Mouse (Mus musculus): Measurements from ENCODE around the gene Otx2. TPM values are rescaled to one million over a fixed set of nuclear protein-coding genes. Genes with fewer than 3 reads are reported as not detected.
A peak's percentile ranks its signal among the peaks of the same experiment; 100 is the strongest.

Otx2 gene
- polyA plus RNA-seq, 1 experiment from 2014 or later = not detected

- Histone ChIP-seq H3K27me3 (peaks cover 100% of the 10 kb centered on the region), H3K27ac (replicated peaks) (no peak overlapping the region), H3K9me3 (no peaks in the 10 kb centered on the region), H3K4me2 (no peak overlapping the region), H3K4me3 (no peak overlapping the region), H3K4me1 (replicated peaks) (peaks cover 4% of the 10 kb centered on the region), H3K9ac (no peak overlapping the region), H3K36me3 (no peaks in the 10 kb centered on the region)
- no peak for ATAC-seq (ENCODE audit: low read depth)
- 77% methylated on average over 6 of the region's 6 CpGs for WGBS
Observed at GRCm38 (mm10) chr14:48657241-48657640, 16.4 kb downstream of the Otx2 start.

GRCm38 (mm10) chr14:48656711-48657110 lies 16.9 kb downstream of the Otx2 start:
- Histone ChIP-seq H3K9ac (no peak overlapping the region), H3K4me2 (no peak overlapping the region), H3K27me3 (peaks cover 100% of the 10 kb centered on the region), H3K4me1 (replicated peaks) (0 out of 2 replicates have a peak, but pooled peaks cover under 1% of the 10 kb centered on the region), H3K36me3 (no peaks in the 10 kb centered on the region), H3K4me3 (no peak overlapping the region), H3K27ac (replicated peaks) (no peak overlapping the region), H3K9me3 (no peaks in the 10 kb centered on the region)
- 15% methylated on average over 4 of the region's 4 CpGs for WGBS
- ATAC-seq (ENCODE audit: low read depth) = no peak

- H3K4me1 ChIP-seq (replicated peaks) = 0 out of 2 replicates have a peak, but pooled peaks cover 5% of the 10 kb centered on the region
- no peak overlapping the region for H3K4me2 ChIP-seq
- H3K4me3 ChIP-seq = no peak overlapping the region
- H3K36me3 ChIP-seq = no peaks in the 10 kb centered on the region
- no peaks in the 10 kb centered on the region for H3K9me3 ChIP-seq
- no peak overlapping the region for H3K27ac ChIP-seq (replicated peaks)
- no peak overlapping the region for H3K9ac ChIP-seq
- H3K27me3 ChIP-seq = peaks cover 100% of the 10 kb centered on the region
- WGBS = 3% methylated on average over 21 of the region's 21 CpGs
- ATAC-seq (ENCODE audit: low read depth) = no peak
Observed at GRCm38 (mm10) chr14:48655792-48656550, 17.6 kb downstream of the Otx2 start.

- Histone ChIP-seq H3K4me3 (no peak overlapping the region), H3K4me2 (no peak overlapping the region), H3K9ac (no peak overlapping the region), H3K4me1 (replicated peaks) (0 out of 2 replicates have a peak, but pooled peaks cover 5% of the 10 kb centered on the region), H3K36me3 (no peaks in the 10 kb centered on the region), H3K9me3 (no peaks in the 10 kb centered on the region), H3K27me3 (peaks cover 100% of the 10 kb centered on the region), H3K27ac (replicated peaks) (no peak overlapping the region)
- ATAC-seq (ENCODE audit: low read depth) = no peak
- 1% methylated on average over 31 of the region's 33 CpGs for WGBS
Observed at GRCm38 (mm10) chr14:48655073-48655791, 18.4 kb downstream of the Otx2 start.

- Histone ChIP-seq H3K27me3 (peaks cover 99% of the 10 kb centered on the region), H3K9ac (no peak overlapping the region), H3K4me1 (replicated peaks) (0 out of 2 replicates have a peak, but pooled peaks cover 5% of the 10 kb centered on the region), H3K9me3 (no peaks in the 10 kb centered on the region), H3K4me2 (no peak overlapping the region), H3K36me3 (no peaks in the 10 kb centered on the region), H3K4me3 (no peak overlapping the region), H3K27ac (replicated peaks) (no peak overlapping the region)
- 1% methylated on average over 20 of the region's 20 CpGs for WGBS
- no peak for ATAC-seq (ENCODE audit: low read depth)
Observed at GRCm38 (mm10) chr14:48654551-48655072, 19.0 kb downstream of the Otx2 start.

GRCm38 (mm10) chr14:48653676-48654510 lies 19.7 kb downstream of the Otx2 start:
- H3K4me3 ChIP-seq = no peak overlapping the region
- WGBS = 3% methylated on average over 22 of the region's 22 CpGs
- H3K4me1 ChIP-seq (replicated peaks) = 0 out of 2 replicates have a peak, but pooled peaks cover 5% of the 10 kb centered on the region
- no peak overlapping the region for H3K9ac ChIP-seq
- H3K4me2 ChIP-seq = no peak overlapping the region
- peaks cover 93% of the 10 kb centered on the region for H3K27me3 ChIP-seq
- H3K9me3 ChIP-seq = no peaks in the 10 kb centered on the region
- H3K36me3 ChIP-seq = no peaks in the 10 kb centered on the region
- no peak for ATAC-seq (ENCODE audit: low read depth)
- H3K27ac ChIP-seq (replicated peaks) = no peak overlapping the region

- 51% methylated on average over 3 of the region's 3 CpGs for WGBS
- Histone ChIP-seq H3K27ac (replicated peaks) (no peak overlapping the region), H3K4me1 (replicated peaks) (0 out of 2 replicates have a peak, but pooled peaks cover 5% of the 10 kb centered on the region)
Observed at GRCm38 (mm10) chr14:48653081-48653480, 20.5 kb downstream of the Otx2 start.

GRCm38 (mm10) chr14:48652256-48652655 lies 21.4 kb downstream of the Otx2 start:
- Histone ChIP-seq H3K4me1 (replicated peaks) (0 out of 2 replicates have a peak, but pooled peaks cover 5% of the 10 kb centered on the region), H3K9ac (no peak overlapping the region), H3K36me3 (no peaks in the 10 kb centered on the region), H3K4me3 (no peak overlapping the region), H3K27ac (replicated peaks) (no peak overlapping the region), H3K4me2 (no peak overlapping the region), H3K27me3 (peaks cover 87% of the 10 kb centered on the region), H3K9me3 (no peaks in the 10 kb centered on the region)
- WGBS = 6% methylated on average over 12 of the region's 12 CpGs
- no peak; the same call in 1 of the 2 replicates for ATAC-seq (ENCODE audit: low read depth)

More at GRCm38 (mm10) chr14:48653081-48653480, 20.5 kb downstream of the Otx2 start:
- Histone ChIP-seq H3K4me3 (no peak overlapping the region), H3K27me3 (peaks cover 88% of the 10 kb centered on the region), H3K9me3 (no peaks in the 10 kb centered on the region), H3K4me2 (no peak overlapping the region), H3K36me3 (no peaks in the 10 kb centered on the region), H3K9ac (no peak overlapping the region)
- no peak for ATAC-seq (ENCODE audit: low read depth)

- Histone ChIP-seq H3K4me2 (no peak overlapping the region), H3K4me1 (replicated peaks) (0 out of 2 replicates have a peak, but pooled peaks cover 5% of the 10 kb centered on the region), H3K27ac (replicated peaks) (no peak overlapping the region)
Observed at GRCm38 (mm10) chr14:48651471-48652211, 22.0 kb downstream of the Otx2 start.

GRCm38 (mm10) chr14:48641462-48642395 lies 31.9 kb downstream of the Otx2 start:
- Histone ChIP-seq H3K9ac (no peak overlapping the region), H3K4me3 (no peak overlapping the region)
- 78% methylated on average over 12 of the region's 12 CpGs for WGBS

More at GRCm38 (mm10) chr14:48651471-48652211, 22.0 kb downstream of the Otx2 start:
- peak; percentile 53; the same call in 1 of the 2 replicates for ATAC-seq (ENCODE audit: low read depth)
- Histone ChIP-seq H3K36me3 (no peaks in the 10 kb centered on the region), H3K4me3 (no peak overlapping the region), H3K9ac (no peak overlapping the region), H3K27me3 (peaks cover 81% of the 10 kb centered on the region), H3K9me3 (no peaks in the 10 kb centered on the region)
- 2% methylated on average over 26 of the region's 26 CpGs for WGBS

More at GRCm38 (mm10) chr14:48641462-48642395, 31.9 kb downstream of the Otx2 start:
- Histone ChIP-seq H3K9me3 (no peaks in the 10 kb centered on the region; the same call in 1 of the 2 replicates), H3K36me3 (no peaks in the 10 kb centered on the region), H3K27me3 (peaks cover 18% of the 10 kb centered on the region), H3K27ac (replicated peaks) (no peak overlapping the region), H3K4me1 (replicated peaks) (no peaks in the 10 kb centered on the region), H3K4me2 (no peak overlapping the region)
- no peak for ATAC-seq (ENCODE audit: low read depth)
